Mouse (Mus musculus) erythroblast, embryonic 14.5 days (primary cell): Measurements from ENCODE around the gene Abcf2.

Experiments
- GATA1 ChIP-seq: IDR thresholded peaks from 2 replicates; pipeline ENCODE4 v1.6.1; 2012; ENCODE audit warnings: low read length, inconsistent platforms, mixed read lengths
- TAL1 ChIP-seq: IDR thresholded peaks from 3 replicates; pipeline ENCODE4 v1.6.1; 2012; ENCODE audit warnings: low read length, inconsistent platforms, mixed read lengths

GRCm38 (mm10) chr5:24539571-24540296 is 37.5 kb downstream of the Abcf2 start:
- TF ChIP-seq TAL1 (0 out of 3 replicates have a peak, but pooled peaks have one; percentile 12), GATA1 (no peak)
